Mouse (Mus musculus): Measurements from ENCODE around the gene Dnajc21. TPM values are rescaled to one million over a fixed set of nuclear protein-coding genes. Genes with fewer than 3 reads are reported as not detected.

The Dnajc21 gene
- polyA plus RNA-seq, 1 experiment from 2014 or later: 14.3 TPM

DNA sequence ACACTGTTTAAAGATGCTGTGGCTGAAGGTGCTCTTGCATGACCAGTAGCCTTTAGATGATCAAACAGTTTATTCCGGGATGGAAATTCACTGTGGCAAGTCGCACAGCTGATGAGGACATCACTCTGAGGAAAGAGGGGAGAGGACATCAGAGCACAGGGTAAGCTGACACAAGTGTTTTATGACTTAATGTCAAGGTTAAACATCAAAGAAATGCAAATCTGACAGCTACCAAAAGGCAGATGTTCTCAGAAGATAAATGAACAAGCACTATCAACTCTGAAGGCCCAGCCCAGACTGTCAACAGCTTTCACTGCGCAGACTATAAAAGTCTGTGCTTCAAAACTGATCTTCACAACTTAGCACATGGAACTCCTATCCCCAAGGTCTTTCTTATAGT is 23.2 kb downstream of the Dnajc21 start:
- no peak for ATAC-seq (ENCODE audit: low read depth)
- Histone ChIP-seq H3K27me3 (ENCODE audit: control insufficient read depth, insufficient read depth, low read length) (no peaks in the 10 kb centered on the region), H3K4me1 (ENCODE audit: control insufficient read depth, insufficient read depth, low read length) (no peaks in the 10 kb centered on the region), H3K27ac (ENCODE audit: low read depth, low read length) (no peak overlapping the region), H3K36me3 (ENCODE audit: control insufficient read depth, insufficient read depth, low read length) (peaks cover 13% of the 10 kb centered on the region; the same call in 1 of the 2 replicates), H3K9me3 (ENCODE audit: control insufficient read depth, low read length) (no peaks in the 10 kb centered on the region), H3K4me2 (ENCODE audit: low read depth, low read length) (no peak overlapping the region), H3K9ac (replicated peaks; ENCODE audit: low read depth, low read length) (no peak overlapping the region), H3K4me3 (ENCODE audit: low read depth, low read length) (no peak overlapping the region)
- WGBS: 95% methylated on average over 3 of the region's 3 CpGs

GRCm38 (mm10) chr15:10442275-10442674 is 28.0 kb downstream of the Dnajc21 start:
- H3K36me3 ChIP-seq (ENCODE audit: control insufficient read depth, insufficient read depth, low read length): peaks cover 4% of the 10 kb centered on the region; the same call in 1 of the 2 replicates
- H3K9ac ChIP-seq (replicated peaks; ENCODE audit: low read depth, low read length): no peak overlapping the region
- ATAC-seq (ENCODE audit: low read depth): no peak
- no peak overlapping the region for H3K4me2 ChIP-seq (ENCODE audit: low read depth, low read length)
- H3K4me3 ChIP-seq (ENCODE audit: low read depth, low read length): no peak overlapping the region
- H3K27ac ChIP-seq (ENCODE audit: low read depth, low read length): no peak overlapping the region
- no peaks in the 10 kb centered on the region for H3K4me1 ChIP-seq (ENCODE audit: control insufficient read depth, insufficient read depth, low read length)
- no peaks in the 10 kb centered on the region for H3K9me3 ChIP-seq (ENCODE audit: control insufficient read depth, low read length)
- 95% methylated on average over 1 of the region's 1 CpGs for WGBS
- H3K27me3 ChIP-seq (ENCODE audit: control insufficient read depth, insufficient read depth, low read length): no peaks in the 10 kb centered on the region

- H3K9ac ChIP-seq (replicated peaks; ENCODE audit: low read depth, low read length): no peak overlapping the region
- no peaks in the 10 kb centered on the region for H3K4me1 ChIP-seq (ENCODE audit: control insufficient read depth, insufficient read depth, low read length)
- 91% methylated on average over 9 of the region's 9 CpGs for WGBS
- H3K36me3 ChIP-seq (ENCODE audit: control insufficient read depth, insufficient read depth, low read length): no peaks in the 10 kb centered on the region
- H3K27ac ChIP-seq (ENCODE audit: low read depth, low read length): no peak overlapping the region
- H3K9me3 ChIP-seq (ENCODE audit: control insufficient read depth, low read length): no peaks in the 10 kb centered on the region
- no peak for ATAC-seq (ENCODE audit: low read depth)
- no peaks in the 10 kb centered on the region for H3K27me3 ChIP-seq (ENCODE audit: control insufficient read depth, insufficient read depth, low read length)
- no peak overlapping the region for H3K4me3 ChIP-seq (ENCODE audit: low read depth, low read length)
- no peak overlapping the region for H3K4me2 ChIP-seq (ENCODE audit: low read depth, low read length)
These were observed 28.8 kb downstream of the Dnajc21 start for GRCm38 (mm10) chr15:10441493-10441892.

- no peak overlapping the region for H3K4me3 ChIP-seq (ENCODE audit: low read depth, low read length)
- H3K9ac ChIP-seq (replicated peaks; ENCODE audit: low read depth, low read length): no peak overlapping the region
- no peaks in the 10 kb centered on the region for H3K9me3 ChIP-seq (ENCODE audit: control insufficient read depth, low read length)
- no peaks in the 10 kb centered on the region for H3K36me3 ChIP-seq (ENCODE audit: control insufficient read depth, insufficient read depth, low read length)
- H3K27ac ChIP-seq (ENCODE audit: low read depth, low read length): no peak overlapping the region
- no peaks in the 10 kb centered on the region for H3K4me1 ChIP-seq (ENCODE audit: control insufficient read depth, insufficient read depth, low read length)
- H3K27me3 ChIP-seq (ENCODE audit: control insufficient read depth, insufficient read depth, low read length): no peaks in the 10 kb centered on the region
- 84% methylated on average over 6 of the region's 6 CpGs for WGBS
- no peak overlapping the region for H3K4me2 ChIP-seq (ENCODE audit: low read depth, low read length)
- no peak for ATAC-seq (ENCODE audit: low read depth)
These were observed 30.4 kb downstream of the Dnajc21 start for GRCm38 (mm10) chr15:10439963-10440362.

GRCm38 (mm10) chr15:10436893-10437292 is 33.4 kb downstream of the Dnajc21 start:
- H3K36me3 ChIP-seq (ENCODE audit: control insufficient read depth, insufficient read depth, low read length): no peaks in the 10 kb centered on the region
- no peak overlapping the region for H3K4me3 ChIP-seq (ENCODE audit: low read depth, low read length)
- ATAC-seq (ENCODE audit: low read depth): no peak
- H3K9ac ChIP-seq (replicated peaks; ENCODE audit: low read depth, low read length): no peak overlapping the region
- H3K4me2 ChIP-seq (ENCODE audit: low read depth, low read length): no peak overlapping the region
- no peak overlapping the region for H3K27ac ChIP-seq (ENCODE audit: low read depth, low read length)
- H3K9me3 ChIP-seq (ENCODE audit: control insufficient read depth, low read length): no peaks in the 10 kb centered on the region
- WGBS: 82% methylated on average over 1 of the region's 1 CpGs
- H3K27me3 ChIP-seq (ENCODE audit: control insufficient read depth, insufficient read depth, low read length): no peaks in the 10 kb centered on the region
- H3K4me1 ChIP-seq (ENCODE audit: control insufficient read depth, insufficient read depth, low read length): no peaks in the 10 kb centered on the region

GRCm38 (mm10) chr15:10426545-10427266 is 43.6 kb downstream of the Dnajc21 start:
- Histone ChIP-seq H3K4me1 (ENCODE audit: control insufficient read depth, insufficient read depth, low read length) (peaks cover 2% of the 10 kb centered on the region; the same call in 1 of the 2 replicates), H3K27ac (ENCODE audit: low read depth, low read length) (no peak overlapping the region), H3K9ac (replicated peaks; ENCODE audit: low read depth, low read length) (no peak overlapping the region), H3K36me3 (ENCODE audit: control insufficient read depth, insufficient read depth, low read length) (no peaks in the 10 kb centered on the region), H3K27me3 (ENCODE audit: control insufficient read depth, insufficient read depth, low read length) (no peaks in the 10 kb centered on the region), H3K4me3 (ENCODE audit: low read depth, low read length) (no peak overlapping the region), H3K4me2 (ENCODE audit: low read depth, low read length) (no peak overlapping the region), H3K9me3 (ENCODE audit: control insufficient read depth, low read length) (no peaks in the 10 kb centered on the region)
- no peak for ATAC-seq (ENCODE audit: low read depth)
- 96% methylated on average over 13 of the region's 13 CpGs for WGBS

GRCm38 (mm10) chr15:10426124-10426523 is 44.2 kb downstream of the Dnajc21 start:
- H3K9me3 ChIP-seq (ENCODE audit: control insufficient read depth, low read length): no peaks in the 10 kb centered on the region
- H3K9ac ChIP-seq (replicated peaks; ENCODE audit: low read depth, low read length): no peak overlapping the region
- WGBS: 95% methylated on average over 6 of the region's 6 CpGs
- H3K4me1 ChIP-seq (ENCODE audit: control insufficient read depth, insufficient read depth, low read length): peaks cover 4% of the 10 kb centered on the region; the same call in 1 of the 2 replicates
- no peak for ATAC-seq (ENCODE audit: low read depth)
- no peaks in the 10 kb centered on the region for H3K27me3 ChIP-seq (ENCODE audit: control insufficient read depth, insufficient read depth, low read length)
- H3K4me2 ChIP-seq (ENCODE audit: low read depth, low read length): no peak overlapping the region
- no peak overlapping the region for H3K27ac ChIP-seq (ENCODE audit: low read depth, low read length)
- H3K4me3 ChIP-seq (ENCODE audit: low read depth, low read length): no peak overlapping the region
- no peaks in the 10 kb centered on the region for H3K36me3 ChIP-seq (ENCODE audit: control insufficient read depth, insufficient read depth, low read length)

- H3K9me3 ChIP-seq (ENCODE audit: control insufficient read depth, low read length): no peaks in the 10 kb centered on the region
- H3K4me3 ChIP-seq (ENCODE audit: low read depth, low read length): no peak overlapping the region
- 30% methylated on average over 1 of the region's 1 CpGs for WGBS
- H3K27me3 ChIP-seq (ENCODE audit: control insufficient read depth, insufficient read depth, low read length): no peaks in the 10 kb centered on the region
- H3K36me3 ChIP-seq (ENCODE audit: control insufficient read depth, insufficient read depth, low read length): no peaks in the 10 kb centered on the region
- H3K4me1 ChIP-seq (ENCODE audit: control insufficient read depth, insufficient read depth, low read length): peaks cover 4% of the 10 kb centered on the region; the same call in 1 of the 2 replicates
- H3K9ac ChIP-seq (replicated peaks; ENCODE audit: low read depth, low read length): no peak overlapping the region
- ATAC-seq (ENCODE audit: low read depth): no peak; the same call in 1 of the 2 replicates
- H3K4me2 ChIP-seq (ENCODE audit: low read depth, low read length): no peak overlapping the region
- H3K27ac ChIP-seq (ENCODE audit: low read depth, low read length): no peak overlapping the region
These were observed 48.6 kb downstream of the Dnajc21 start for GRCm38 (mm10) chr15:10421785-10422144.

- WGBS: 12% methylated on average over 7 of the region's 7 CpGs
- Histone ChIP-seq H3K9ac (replicated peaks; ENCODE audit: low read depth, low read length) (no peak overlapping the region), H3K27me3 (ENCODE audit: control insufficient read depth, insufficient read depth, low read length) (no peaks in the 10 kb centered on the region), H3K4me2 (ENCODE audit: low read depth, low read length) (no peak overlapping the region), H3K4me1 (ENCODE audit: control insufficient read depth, insufficient read depth, low read length) (peaks cover 4% of the 10 kb centered on the region; the same call in 1 of the 2 replicates), H3K9me3 (ENCODE audit: control insufficient read depth, low read length) (no peaks in the 10 kb centered on the region), H3K36me3 (ENCODE audit: control insufficient read depth, insufficient read depth, low read length) (no peaks in the 10 kb centered on the region), H3K27ac (ENCODE audit: low read depth, low read length) (no peak overlapping the region), H3K4me3 (ENCODE audit: low read depth, low read length) (no peak overlapping the region)
- peak; percentile 90 for ATAC-seq (ENCODE audit: low read depth)
These were observed 49.1 kb downstream of the Dnajc21 start for GRCm38 (mm10) chr15:10421138-10421784.
